Mouse (Mus musculus) mesoderm, embryonic 11.5 days (tissue): ENCODE data around the gene Hfe.
"Not testable (repeated sequence)": the region's sequence is repeated elsewhere in the genome, so short reads cannot be mapped to it uniquely, and the experiment has no call there.

Experiments used
- DNase-seq: peaks from one replicate; pipeline ENCODE4 v3.0.0-alpha.2; 2012; ENCODE audit warnings: low read depth, low spot score

Gene Hfe

GRCm38 (mm10) chr13:23744421-23745380, 34.0 kb upstream of the Hfe start:
- peak; percentile 23 for DNase-seq

DNA sequence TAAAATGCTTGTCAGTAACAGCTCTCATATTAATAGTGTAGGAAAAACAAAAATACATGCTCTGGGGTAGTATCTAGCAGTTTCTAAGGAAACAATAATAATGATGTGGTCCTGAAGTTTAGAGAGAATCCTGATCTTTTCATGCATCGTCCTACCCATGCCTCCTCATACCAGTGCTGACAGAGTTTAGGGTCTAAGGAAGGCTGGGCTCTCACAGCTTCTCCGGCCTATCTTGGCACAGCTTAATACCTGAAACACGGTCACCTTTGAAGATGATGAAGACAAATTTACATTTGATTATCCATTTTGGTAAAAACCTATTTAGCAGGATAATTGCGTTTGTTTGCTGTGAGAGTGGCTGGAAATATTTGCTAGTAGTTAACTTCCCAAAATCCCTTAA, 33.3 kb upstream of the Hfe start:
- peak; percentile 21 for DNase-seq

DNA sequence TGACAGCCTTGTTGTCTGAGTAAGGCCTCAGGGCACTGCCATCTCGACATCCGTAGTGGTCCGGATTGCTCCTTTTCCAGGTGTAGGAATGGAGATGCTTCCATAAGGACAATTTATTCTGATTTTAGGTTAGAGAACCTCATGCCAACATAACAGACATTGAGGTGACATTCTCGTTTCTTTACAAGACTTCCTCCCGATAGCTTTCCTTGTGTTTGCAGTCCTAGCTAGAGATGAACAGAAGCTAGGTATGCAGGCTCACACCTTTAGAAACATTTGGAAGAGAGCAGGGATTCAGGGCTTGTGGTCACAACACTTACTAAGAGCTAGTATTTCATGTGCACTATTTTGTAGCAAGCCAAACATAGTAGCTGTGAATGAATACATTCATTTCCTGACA, 32.6 kb upstream of the Hfe start:
- DNase-seq, result no peak

DNA sequence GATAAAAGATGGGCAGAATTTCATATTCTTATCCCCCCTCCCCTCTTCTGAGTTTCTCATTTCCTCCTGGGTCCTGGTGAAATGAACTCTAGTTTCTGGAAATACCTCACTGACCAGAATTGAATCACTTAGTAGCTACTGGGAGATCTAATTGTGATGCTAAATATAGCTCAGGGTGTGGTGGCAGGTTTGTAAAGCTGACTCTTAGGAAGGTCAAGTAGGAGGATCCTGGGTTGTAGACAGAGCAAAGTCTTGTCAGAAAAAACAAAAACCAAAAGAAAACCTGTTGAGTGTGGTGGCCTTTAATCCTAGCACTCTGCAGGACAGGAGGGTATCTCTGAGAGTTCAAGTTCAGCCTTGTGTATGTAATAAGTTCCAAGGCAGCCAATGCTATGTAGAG, 31.4 kb upstream of the Hfe start:
- DNase-seq, result no peak

- no peak for DNase-seq
Observed at GRCm38 (mm10) chr13:23740910-23741309, 30.3 kb upstream of the Hfe start.

- DNase-seq, result no peak
Observed at GRCm38 (mm10) chr13:23740256-23740840, 29.7 kb upstream of the Hfe start.

DNA sequence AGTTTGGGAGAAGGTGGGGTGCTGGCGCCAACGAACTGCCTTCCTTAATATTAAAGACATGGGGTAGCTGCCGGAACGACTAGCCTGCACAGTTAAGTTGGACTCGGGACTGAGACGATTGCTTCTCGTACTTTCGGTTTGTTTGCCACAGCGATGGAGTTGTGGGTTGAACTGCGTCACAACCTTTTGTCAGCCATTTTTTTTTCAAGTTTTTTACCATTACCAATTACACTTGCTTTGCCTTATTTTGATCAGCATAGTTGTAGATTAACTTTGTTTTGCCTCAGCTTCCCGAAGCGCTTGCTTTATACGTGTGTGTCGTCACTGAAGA, 29.2 kb upstream of the Hfe start:
- no peak for DNase-seq

DNA sequence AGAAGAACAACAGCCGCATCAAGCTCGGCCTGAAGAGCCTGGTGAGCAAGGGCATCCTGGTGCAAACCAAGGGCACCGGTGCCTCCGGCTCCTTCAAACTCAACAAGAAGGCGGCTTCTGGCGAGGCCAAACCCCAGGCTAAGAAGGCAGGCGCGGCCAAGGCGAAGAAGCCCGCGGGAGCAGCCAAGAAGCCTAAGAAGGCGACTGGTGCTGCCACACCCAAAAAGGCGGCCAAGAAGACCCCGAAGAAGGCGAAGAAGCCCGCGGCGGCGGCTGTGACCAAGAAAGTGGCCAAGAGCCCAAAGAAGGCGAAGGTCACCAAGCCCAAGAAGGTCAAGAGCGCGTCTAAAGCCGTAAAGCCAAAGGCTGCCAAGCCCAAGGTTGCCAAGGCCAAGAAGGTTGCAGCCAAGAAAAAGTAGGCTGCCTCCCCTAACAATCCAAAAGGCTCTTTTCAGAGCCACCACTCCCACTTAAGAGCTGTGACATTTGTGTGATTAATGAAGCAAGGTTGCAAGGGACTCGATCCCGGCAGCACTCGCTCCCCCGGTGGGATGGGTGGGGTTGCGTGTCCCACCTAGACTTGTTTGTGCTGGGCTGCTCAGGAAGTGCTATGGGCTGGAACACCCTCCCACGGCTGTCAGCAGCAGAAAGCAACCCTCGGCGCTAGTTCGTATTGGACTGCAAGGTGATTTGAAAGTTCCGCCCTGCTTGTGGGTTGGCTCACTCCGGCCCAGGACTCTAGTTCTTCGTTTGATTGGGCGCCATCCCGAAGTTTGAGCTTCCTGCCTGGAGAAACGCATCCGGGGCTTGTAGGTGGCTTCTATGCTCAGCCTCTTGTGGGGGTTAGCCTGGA, 28.6 kb upstream of the Hfe start:
- DNase-seq, result peak; percentile 94

DNA sequence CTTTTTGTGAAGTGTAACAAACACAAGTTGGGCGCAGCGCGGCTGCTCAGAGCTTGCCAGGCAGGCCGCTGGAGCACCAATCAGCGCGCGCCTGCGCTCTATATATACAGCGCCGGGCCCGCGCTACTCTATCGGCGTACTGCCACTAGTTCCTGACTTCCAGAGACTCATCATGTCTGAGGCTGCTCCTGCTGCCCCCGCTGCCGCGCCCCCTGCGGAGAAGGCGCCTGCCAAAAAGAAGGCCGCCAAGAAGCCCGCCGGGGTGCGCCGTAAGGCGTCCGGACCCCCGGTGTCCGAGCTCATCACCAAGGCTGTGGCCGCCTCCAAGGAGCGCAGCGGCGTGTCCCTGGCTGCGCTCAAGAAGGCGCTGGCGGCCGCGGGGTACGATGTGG, 28.0 kb upstream of the Hfe start, which contains the start of gene Hist1h1c:
Gene Hist1h1c, plus strand, starts transcription at position 132 of the 392 bp plus-strand sequence.
- DNase-seq, result peak; percentile 93

- no peak for DNase-seq
Observed at GRCm38 (mm10) chr13:23738041-23738440, 27.4 kb upstream of the Hfe start.

GRCm38 (mm10) chr13:23737091-23737490, 26.4 kb upstream of the Hfe start:
- DNase-seq, result no peak

GRCm38 (mm10) chr13:23732156-23732804, 21.6 kb upstream of the Hfe start:
- DNase-seq, result no peak

- no peak for DNase-seq
Observed at GRCm38 (mm10) chr13:23730479-23730878, 19.8 kb upstream of the Hfe start.

DNA sequence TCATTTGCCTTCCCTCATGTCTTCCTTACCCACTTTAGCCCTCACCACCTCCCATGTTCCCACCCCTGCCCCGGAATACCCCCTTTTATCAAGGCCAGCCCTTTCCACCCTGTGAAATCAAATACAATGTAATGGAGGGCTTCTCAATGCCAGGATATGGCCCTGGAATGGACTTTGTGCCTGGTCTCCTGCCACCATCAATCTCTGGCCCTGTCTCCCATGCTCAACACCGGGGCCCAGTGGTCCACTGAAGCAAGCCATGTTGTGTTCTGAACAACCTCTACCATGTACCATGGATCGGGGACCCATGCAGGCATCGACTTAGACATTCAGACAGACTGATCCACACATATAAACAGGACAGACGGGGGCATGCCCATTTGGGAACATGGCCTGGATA, 19.1 kb upstream of the Hfe start:
- DNase-seq, result no peak

DNA sequence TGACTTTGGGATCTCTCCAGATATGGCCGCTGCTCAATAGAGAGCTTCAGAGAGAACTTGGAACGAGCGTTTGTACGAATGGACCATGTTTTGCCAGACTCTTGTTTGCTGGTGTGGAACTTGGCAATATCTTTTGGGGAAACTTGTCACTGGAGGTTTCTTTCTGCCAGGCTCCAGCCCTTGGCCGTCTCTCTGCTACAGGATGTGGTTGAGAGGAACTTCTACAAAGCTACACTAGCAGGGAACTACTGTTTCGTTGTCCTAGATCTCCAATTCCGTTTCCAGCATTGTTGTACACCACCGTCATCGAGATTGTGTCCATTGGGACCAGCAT, 18.5 kb upstream of the Hfe start:
- no peak for DNase-seq

DNA sequence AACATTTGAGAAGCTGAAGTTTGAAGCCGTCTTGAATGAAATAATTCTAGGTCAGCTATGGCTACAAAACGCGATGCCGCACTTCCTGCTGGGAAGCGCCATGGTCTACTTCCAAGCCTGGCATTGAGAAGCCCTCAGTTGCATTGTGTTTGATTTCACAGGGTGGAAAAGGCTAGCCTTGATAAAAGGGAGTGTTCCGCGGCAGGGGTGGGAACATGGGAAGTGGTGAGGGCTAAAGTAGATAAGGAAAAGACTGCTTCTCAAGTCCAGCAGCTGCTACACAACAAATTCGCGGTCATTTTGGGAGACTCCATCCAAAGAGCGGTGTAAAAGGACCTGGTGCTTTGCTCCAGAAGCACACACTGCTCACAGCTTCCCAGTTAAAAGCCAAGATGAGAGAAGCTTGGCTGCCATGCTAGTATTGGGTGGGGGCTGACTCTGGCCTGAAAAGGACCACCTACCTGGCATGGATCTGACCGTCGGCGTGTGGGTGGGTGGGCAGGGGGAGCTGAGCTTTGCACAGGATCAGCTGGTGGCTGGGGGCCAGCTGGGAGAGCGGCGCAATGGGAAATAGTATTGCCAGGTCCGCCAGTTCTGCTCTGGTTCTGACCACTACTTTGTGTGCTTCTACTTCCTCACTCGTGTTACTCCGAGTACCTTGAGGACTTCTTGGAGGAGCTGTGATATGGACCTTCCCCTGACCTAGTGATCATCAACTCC, 18.0 kb upstream of the Hfe start:
- no peak for DNase-seq

- no peak for DNase-seq
Observed at GRCm38 (mm10) chr13:23725213-23725612, 14.6 kb upstream of the Hfe start.

DNA sequence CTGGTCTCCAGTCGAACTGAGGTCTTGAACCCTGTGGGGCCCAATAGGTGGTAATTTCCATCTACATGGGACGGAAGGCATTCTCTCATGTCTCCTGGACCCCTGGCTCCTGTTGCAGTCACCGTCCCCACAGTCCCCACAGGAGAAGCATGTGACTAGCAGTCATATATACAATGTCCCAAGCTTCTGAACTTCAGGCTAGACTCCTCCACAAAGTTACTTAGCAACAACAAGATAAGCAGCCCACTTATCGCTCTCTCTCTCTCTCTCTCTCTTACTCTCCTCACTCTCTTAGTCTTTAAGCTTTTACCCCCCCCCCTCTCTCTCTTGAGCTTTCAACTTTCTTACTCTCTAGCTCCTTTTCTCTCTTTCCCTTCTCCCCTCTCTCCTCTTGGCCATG, 13.6 kb upstream of the Hfe start:
- DNase-seq, result no peak

GRCm38 (mm10) chr13:23717593-23718245, 7.1 kb upstream of the Hfe start:
- not testable (repeated sequence) for DNase-seq

DNA sequence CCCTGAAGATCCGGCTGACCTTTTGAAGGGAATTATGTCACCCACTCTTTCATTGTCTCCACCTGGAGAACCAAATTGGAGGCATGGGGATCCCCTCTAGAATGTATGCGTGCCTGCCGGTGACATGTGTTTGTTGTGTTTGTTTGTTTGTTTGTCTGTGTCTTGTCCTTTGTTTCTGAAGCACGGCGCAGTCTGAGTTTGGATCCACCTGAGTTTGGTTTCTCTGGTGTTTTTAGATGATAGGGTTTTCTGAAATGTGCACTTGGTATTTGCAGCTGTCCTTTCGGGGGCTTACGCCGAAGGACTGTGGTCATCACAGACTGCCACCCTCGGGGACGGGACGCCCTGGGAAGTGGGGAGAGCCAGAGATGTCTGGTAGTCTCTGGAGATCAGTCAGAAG, 6.5 kb upstream of the Hfe start:
- DNase-seq, result no peak
